Mouse (Mus musculus): ENCODE measurements around the gene Gm10912.
"Not testable (repeated sequence)": the region's sequence is repeated elsewhere in the genome, so short reads cannot be mapped to it uniquely, and the experiment has no call there.

Gene Gm10912

GRCm38 (mm10) chr2:104064152-104064551 is 1.5 kb upstream of the Gm10912 start:
- no peak for DNase-seq (ENCODE audit: low spot score in 2 of 2)

- not testable (repeated sequence) for DNase-seq (ENCODE audit: low spot score in 2 of 2)
Measured at GRCm38 (mm10) chr2:104068450-104068849, 2.8 kb downstream of the Gm10912 start, which contains the start of gene Gm10799. TSS of gene Gm10799 (minus strand) at chr2:104068550.

GRCm38 (mm10) chr2:104069704-104070185 is 4.1 kb downstream of the Gm10912 start, which contains the start of gene Cd59b:
TSS of gene Cd59b (plus strand) at chr2:104069849.
- peak; percentile 38 to 40 for DNase-seq (ENCODE audit: low spot score in 2 of 2)

GRCm38 (mm10) chr2:104078285-104078684 is 12.7 kb downstream of the Gm10912 start:
- not testable (repeated sequence) for DNase-seq (ENCODE audit: low spot score in 2 of 2)

- DNase-seq (ENCODE audit: low spot score in 2 of 2): not testable (repeated sequence)
Measured at GRCm38 (mm10) chr2:104081436-104082050, 15.9 kb downstream of the Gm10912 start.

- DNase-seq (ENCODE audit: low spot score in 2 of 2): no peak
Measured at GRCm38 (mm10) chr2:104082474-104082873, 16.8 kb downstream of the Gm10912 start.

- not testable (repeated sequence) for DNase-seq (ENCODE audit: low spot score in 2 of 2)
Measured at GRCm38 (mm10) chr2:104084027-104084426, 18.4 kb downstream of the Gm10912 start.

GRCm38 (mm10) chr2:104087562-104087961 is 21.9 kb downstream of the Gm10912 start:
- not testable (repeated sequence) for DNase-seq (ENCODE audit: low spot score in 2 of 2)

GRCm38 (mm10) chr2:104093305-104093704 is 27.7 kb downstream of the Gm10912 start:
- DNase-seq (ENCODE audit: low spot score in 2 of 2): no peak

- DNase-seq (ENCODE audit: low spot score in 2 of 2): peak; percentile 73 to 85
Measured at GRCm38 (mm10) chr2:104095741-104096213, 30.2 kb downstream of the Gm10912 start, which contains the start of gene Cd59a. TSS of gene Cd59a (plus strand) at chr2:104095801.

- DNase-seq (ENCODE audit: low spot score in 2 of 2): no peak
Measured at GRCm38 (mm10) chr2:104096256-104096655, 30.6 kb downstream of the Gm10912 start.

GRCm38 (mm10) chr2:104096796-104097195 is 31.2 kb downstream of the Gm10912 start:
- DNase-seq (ENCODE audit: low spot score in 2 of 2): not testable (repeated sequence)

GRCm38 (mm10) chr2:104097396-104097795 is 31.8 kb downstream of the Gm10912 start:
- not testable (repeated sequence) for DNase-seq (ENCODE audit: low spot score in 2 of 2)

- no peak for DNase-seq (ENCODE audit: low spot score in 2 of 2)
Measured at GRCm38 (mm10) chr2:104098529-104099230, 33.1 kb downstream of the Gm10912 start.

- DNase-seq (ENCODE audit: low spot score in 2 of 2): no peak
Measured at GRCm38 (mm10) chr2:104099231-104099585, 33.6 kb downstream of the Gm10912 start.

- no peak for DNase-seq (ENCODE audit: low spot score in 2 of 2)
Measured at GRCm38 (mm10) chr2:104099946-104100345, 34.3 kb downstream of the Gm10912 start.

- DNase-seq (ENCODE audit: low spot score in 2 of 2): no peak
Measured at GRCm38 (mm10) chr2:104104800-104105199, 39.2 kb downstream of the Gm10912 start.

GRCm38 (mm10) chr2:104109021-104109420 is 43.4 kb downstream of the Gm10912 start:
- not testable (repeated sequence) for DNase-seq (ENCODE audit: low spot score in 2 of 2)

- DNase-seq (ENCODE audit: low spot score in 2 of 2): no peak
Measured at GRCm38 (mm10) chr2:104109528-104109927, 43.9 kb downstream of the Gm10912 start.

- DNase-seq (ENCODE audit: low spot score in 2 of 2): no peak
Measured at GRCm38 (mm10) chr2:104110031-104110430, 44.4 kb downstream of the Gm10912 start.

GRCm38 (mm10) chr2:104111170-104111797 is 45.7 kb downstream of the Gm10912 start:
- DNase-seq (ENCODE audit: low spot score in 2 of 2): not testable (repeated sequence)

- not testable (repeated sequence) for DNase-seq (ENCODE audit: low spot score in 2 of 2)
Measured at GRCm38 (mm10) chr2:104113563-104113962, 47.9 kb downstream of the Gm10912 start.

All from urinary bladder, postnatal 36 days (tissue).